Mouse (Mus musculus) hindbrain, embryonic 11.5 days (tissue): Measurements from ENCODE around the gene Il2. TPM values are rescaled to one million over a fixed set of nuclear protein-coding genes. Genes with fewer than 3 reads are reported as not detected.

Experiments
- ATAC-seq: fragments of 200-750 bp; cut with Nextera tagmentation; 2 replicates; pipeline ENCODE4 v1.8.0; 2017; ENCODE audit warnings: mild to moderate bottlenecking, moderate TSS enrichment, moderate library complexity; ENCODE audit not compliant: low FRiP score
- DNase-seq: peaks from one replicate; pipeline ENCODE4 v3.0.0-alpha.2; 2015; ENCODE audit warnings: low spot score
- H3K27ac ChIP-seq: fragments of 300-500 bp; sonication (generic); 2 replicates; pipeline ENCODE4 v1.5.1; 2014; ENCODE audit warnings: mild to moderate bottlenecking, low read depth, low read length
- H3K27me3 ChIP-seq: fragments of 300-500 bp; sonication (generic); 2 replicates; pipeline ENCODE4 v1.6.1; 2014; ENCODE audit warnings: mild to moderate bottlenecking, low read length, moderate library complexity, mixed read lengths; ENCODE audit not compliant: control insufficient read depth, insufficient read depth
- H3K36me3 ChIP-seq: fragments of 300-500 bp; sonication (generic); 2 replicates; pipeline ENCODE4 v1.6.1; 2014; ENCODE audit warnings: mild to moderate bottlenecking, low read length, moderate library complexity, mixed read lengths; ENCODE audit not compliant: control insufficient read depth, insufficient read depth
- H3K4me1 ChIP-seq: fragments of 300-500 bp; sonication (generic); replicated peaks from 2 replicates; pipeline ENCODE4 v1.6.1; 2014; ENCODE audit warnings: low read length, mixed read lengths; ENCODE audit not compliant: control insufficient read depth, insufficient read depth
- H3K4me2 ChIP-seq: fragments of 300-500 bp; sonication (generic); replicated peaks from 2 replicates; pipeline ENCODE4 v1.6.1; 2014; ENCODE audit warnings: mild to moderate bottlenecking, low read depth, low read length
- H3K4me3 ChIP-seq: fragments of 300-500 bp; sonication (generic); 2 replicates; pipeline ENCODE4 v1.5.1; 2014; ENCODE audit warnings: low read depth, low read length
- H3K9ac ChIP-seq: fragments of 300-500 bp; sonication (generic); 2 replicates; pipeline ENCODE4 v1.6.1; 2014; ENCODE audit warnings: low read depth, low read length
- H3K9me3 ChIP-seq: fragments of 300-500 bp; sonication (generic); 2 replicates; pipeline ENCODE4 v1.6.1; 2016; ENCODE audit warnings: low read length; ENCODE audit not compliant: control insufficient read depth
- WGBS: fragments of 180-500 bp; shearing (Covaris S2); extraction: QIAGEN DNeasy Blood & Tissue Kit; methylation state at CpG from one replicate; pipeline ENCODE4 v1.1.7; 2014; 5-methylcytosine and 5-hydroxymethylcytosine counted together
- polyA plus RNA-seq: library from polyadenylated mRNA; unstranded; fragments of >200 nt; fragmentation: Nextera tagmentation; extraction: Ambion mirVana; gene quantifications from 2 replicates; pipeline ENCODE4 v1.2.1, GENCODE M21; 2014

The Il2 gene
- polyA plus RNA-seq, 1 experiment from 2014 or later, result 0.73 TPM

- Histone ChIP-seq H3K27me3 (no peaks in the 10 kb centered on the region), H3K27ac (no peak overlapping the region), H3K36me3 (no peaks in the 10 kb centered on the region), H3K9ac (no peak overlapping the region), H3K4me2 (no peak overlapping the region), H3K4me1 (no peaks in the 10 kb centered on the region), H3K9me3 (no peaks in the 10 kb centered on the region), H3K4me3 (no peak overlapping the region)
- DNase-seq, result peak; percentile 4
- no peak for ATAC-seq
- WGBS, result 63% methylated on average over 4 of the region's 4 CpGs
Measured at GRCm38 (mm10) chr3:37128269-37128668, 2.5 kb upstream of the Il2 start.

- DNase-seq (no peak), ATAC-seq (no peak)
- H3K4me1 ChIP-seq, result no peaks in the 10 kb centered on the region
- no peaks in the 10 kb centered on the region for H3K36me3 ChIP-seq
- H3K4me2 ChIP-seq, result no peak overlapping the region
- no peak overlapping the region for H3K27ac ChIP-seq
- no peaks in the 10 kb centered on the region for H3K27me3 ChIP-seq
- no peaks in the 10 kb centered on the region for H3K9me3 ChIP-seq
- H3K9ac ChIP-seq, result no peak overlapping the region
- H3K4me3 ChIP-seq, result no peak overlapping the region
- 83% methylated on average over 4 of the region's 4 CpGs for WGBS
Measured at GRCm38 (mm10) chr3:37126162-37126561, 403 bp upstream of the Il2 start.

GRCm38 (mm10) chr3:37090721-37091120 lies 35.0 kb downstream of the Il2 start:
- Histone ChIP-seq H3K27me3 (no peaks in the 10 kb centered on the region), H3K4me3 (no peak overlapping the region), H3K9ac (no peak overlapping the region), H3K36me3 (no peaks in the 10 kb centered on the region), H3K27ac (no peak overlapping the region), H3K9me3 (no peaks in the 10 kb centered on the region), H3K4me1 (no peaks in the 10 kb centered on the region), H3K4me2 (no peak overlapping the region)
- ATAC-seq (no peak), DNase-seq (no peak)

GRCm38 (mm10) chr3:37084860-37085259 lies 40.9 kb downstream of the Il2 start:
- H3K36me3 ChIP-seq, result no peaks in the 10 kb centered on the region
- H3K4me2 ChIP-seq, result no peak overlapping the region
- H3K9ac ChIP-seq, result no peak overlapping the region
- H3K27me3 ChIP-seq, result no peaks in the 10 kb centered on the region
- H3K27ac ChIP-seq, result no peak overlapping the region
- H3K9me3 ChIP-seq, result no peaks in the 10 kb centered on the region
- DNase-seq (no peak), ATAC-seq (no peak)
- 79% methylated on average over 4 of the region's 4 CpGs for WGBS
- no peaks in the 10 kb centered on the region for H3K4me1 ChIP-seq
- H3K4me3 ChIP-seq, result no peak overlapping the region

- Histone ChIP-seq H3K27me3 (no peaks in the 10 kb centered on the region), H3K9me3 (no peaks in the 10 kb centered on the region), H3K4me1 (no peaks in the 10 kb centered on the region), H3K9ac (no peak overlapping the region), H3K4me2 (no peak overlapping the region), H3K36me3 (no peaks in the 10 kb centered on the region), H3K4me3 (no peak overlapping the region), H3K27ac (no peak overlapping the region)
- no peak for DNase-seq
- no peak for ATAC-seq
Measured at GRCm38 (mm10) chr3:37073211-37073610, 52.5 kb downstream of the Il2 start.

Other genes with a start within 250 kb of the Il2 start
- 0.27 and 0.54 TPM in 2 replicates for gene Adad1, start 62.4 kb downstream of the Il2 start, polyA plus RNA-seq
- gene Il21, start 106.7 kb upstream of the Il2 start, polyA plus RNA-seq, result not detected in 2 replicates
- gene Bbs12, start 186.6 kb upstream of the Il2 start, polyA plus RNA-seq, result 6.0 and 7.3 TPM in 2 replicates
- 1.4 and 1.8 TPM in 2 replicates for gene Cetn4, start 186.7 kb upstream of the Il2 start, polyA plus RNA-seq
- 0.49 and 1.1 TPM in 2 replicates for gene Fgf2, start 222.4 kb upstream of the Il2 start, polyA plus RNA-seq